Mouse (Mus musculus): Measurements from ENCODE around the gene Lsm7.

GRCm38 (mm10) chr10:80843087-80843930, 11.7 kb downstream of the Lsm7 start:
- TF ChIP-seq POLR2A (IDR thresholded peaks at IDR 0.05; ENCODE audit: insufficient read length, low read depth) (no peak), POLR2AphosphoS2 (IDR thresholded peaks at IDR 0.05; ENCODE audit: insufficient read length, low read depth) (no peak), MAX (IDR thresholded peaks at IDR 0.05; ENCODE audit: low read depth) (no peak), USF1 (IDR thresholded peaks at IDR 0.05; ENCODE audit: low read depth) (no peak), MYOG (IDR thresholded peaks at IDR 0.05; ENCODE audit: control insufficient read depth in 1 of 3, insufficient read depth in 1 of 3, insufficient read length in 2 of 3, low read depth in 2 of 3) (no peak), TCF3 (IDR thresholded peaks at IDR 0.05; ENCODE audit: insufficient read length, low read depth) (no peak), CEBPB (IDR thresholded peaks at IDR 0.05; ENCODE audit: insufficient read depth, poor library complexity, severe bottlenecking) (no peak)
